Mouse (Mus musculus) spleen, adult 2 months (tissue): ENCODE measurements around the gene Prpf40b. TPM values are rescaled to one million over a fixed set of nuclear protein-coding genes. Genes with fewer than 3 reads are reported as not detected.

ENCODE experiments used
- DNase-seq, 2 experiments: peaks; one replicate each; pipeline versions ENCODE4 v3.0.0 to v3.0.0-alpha.2; 2012 to 2021; ENCODE audit warnings: low spot score in 2 of 2, low read depth in 1 of 2
- H3K27ac ChIP-seq: fragments of 200-500 bp; 2 replicates; pipeline ENCODE4 v1.5.1; 2012; ENCODE audit warnings: low read length, inconsistent platforms; ENCODE audit not compliant: insufficient read depth
- H3K27me3 ChIP-seq: fragments of 200-500 bp; 2 replicates; pipeline ENCODE4 v1.6.1; 2012; ENCODE audit warnings: mild to moderate bottlenecking, moderate library complexity, low read length, inconsistent platforms; ENCODE audit not compliant: control insufficient read depth, insufficient read depth
- H3K36me3 ChIP-seq: fragments of 200-500 bp; 2 replicates; pipeline ENCODE4 v1.6.1; 2012; ENCODE audit warnings: mild to moderate bottlenecking, low read length, inconsistent platforms; ENCODE audit not compliant: control insufficient read depth, insufficient read depth
- H3K4me1 ChIP-seq: fragments of 200-500 bp; 2 replicates; pipeline ENCODE4 v1.6.1; 2011; ENCODE audit warnings: inconsistent platforms; ENCODE audit not compliant: control insufficient read depth, insufficient read depth, insufficient read length
- H3K4me3 ChIP-seq: fragments of 200-500 bp; 2 replicates; pipeline ENCODE4 v1.5.1; 2011; ENCODE audit warnings: mild to moderate bottlenecking, inconsistent platforms; ENCODE audit not compliant: insufficient read depth, insufficient read length; ENCODE audit errors: extremely low read depth
- CTCF ChIP-seq: fragments of 200-500 bp; IDR thresholded peaks from 2 replicates; pipeline ENCODE4 v1.5.1; 2011; ENCODE audit warnings: mild to moderate bottlenecking, inconsistent platforms; ENCODE audit not compliant: insufficient read depth, insufficient read length, insufficient replicate concordance; ENCODE audit errors: extremely low read depth
- POLR2A ChIP-seq: fragments of 200-500 bp; IDR thresholded peaks from 2 replicates; pipeline ENCODE4 v1.6.1; 2011; ENCODE audit warnings: low read depth, low read length, inconsistent platforms
- WGBS: fragments of 180-500 bp; shearing (Covaris S2); methylation state at CpG from one replicate; pipeline ENCODE4 v1.1.7; 2018; 5-methylcytosine and 5-hydroxymethylcytosine counted together
- polyA plus RNA-seq: library from polyadenylated mRNA; depleted of rRNA; stranded (reverse); fragments of >200 nt; gene quantifications from 2 replicates; pipeline ENCODE4 v1.2.3, GENCODE M21; 2012

Gene Prpf40b
- polyA plus RNA-seq, 1 experiment = 27.1 TPM

DNA sequence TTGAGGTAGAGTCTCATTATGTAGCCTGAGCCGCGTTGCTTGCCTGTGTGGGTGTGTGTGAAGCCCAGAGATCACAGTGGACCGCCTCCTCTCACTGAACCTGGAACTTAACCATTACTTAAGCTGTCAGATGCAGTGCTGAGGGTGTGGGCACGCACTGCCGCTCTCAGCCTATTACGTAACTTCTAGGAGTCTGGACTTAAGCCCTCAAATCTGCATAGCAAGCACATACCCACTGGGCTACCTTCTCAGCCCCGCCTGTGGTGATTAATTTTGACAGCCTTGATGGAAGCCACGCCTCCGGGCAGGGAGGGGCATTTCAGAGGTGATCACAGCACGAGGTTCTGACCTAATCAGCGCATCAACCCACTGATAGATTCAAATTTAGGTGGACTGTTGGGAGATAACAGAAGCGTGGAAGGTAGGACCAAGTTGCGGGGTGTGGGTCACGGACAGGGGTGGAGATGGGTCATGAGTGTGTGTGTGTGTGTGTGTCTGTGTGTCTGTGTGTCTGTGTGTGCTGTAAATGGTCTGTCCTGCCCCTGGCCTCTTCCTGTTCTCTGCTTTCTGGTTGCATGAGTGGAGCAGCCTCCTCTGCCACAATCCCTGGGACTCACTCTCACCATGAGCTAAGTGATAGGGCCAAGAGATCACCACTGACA is 10.2 kb upstream of the Prpf40b start:
- Histone ChIP-seq H3K27me3 (no peaks in the 10 kb centered on the region), H3K4me1 (no peaks in the 10 kb centered on the region), H3K27ac (no peak overlapping the region), H3K4me3 (no peak overlapping the region), H3K36me3 (no peaks in the 10 kb centered on the region)
- WGBS = 33% methylated on average over 14 of the region's 14 CpGs
- no peak for DNase-seq
- TF ChIP-seq POLR2A (no peak), CTCF (no peak)

DNA sequence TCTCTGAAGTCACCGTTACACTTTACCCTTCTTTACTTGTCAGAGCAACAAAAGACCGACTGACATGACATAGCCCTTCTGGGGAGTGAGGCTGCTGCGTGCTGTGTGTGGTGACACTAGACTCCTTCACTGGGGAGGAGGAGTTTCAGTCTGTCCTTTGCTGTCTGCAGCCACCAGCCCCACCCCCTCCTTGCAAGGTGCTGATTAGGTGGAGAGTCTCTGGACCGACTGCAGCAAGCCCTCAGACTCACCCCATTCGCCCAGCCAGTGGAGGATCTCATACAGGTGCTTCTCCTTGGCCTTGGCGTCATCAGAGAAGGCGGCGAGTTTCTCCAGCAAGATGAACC is 9.7 kb upstream of the Prpf40b start:
- Histone ChIP-seq H3K4me3 (no peak overlapping the region), H3K36me3 (no peaks in the 10 kb centered on the region), H3K4me1 (no peaks in the 10 kb centered on the region), H3K27ac (no peak overlapping the region), H3K27me3 (no peaks in the 10 kb centered on the region)
- TF ChIP-seq CTCF (no peak), POLR2A (no peak)
- no peak for DNase-seq
- 75% methylated on average over 8 of the region's 8 CpGs for WGBS

DNA sequence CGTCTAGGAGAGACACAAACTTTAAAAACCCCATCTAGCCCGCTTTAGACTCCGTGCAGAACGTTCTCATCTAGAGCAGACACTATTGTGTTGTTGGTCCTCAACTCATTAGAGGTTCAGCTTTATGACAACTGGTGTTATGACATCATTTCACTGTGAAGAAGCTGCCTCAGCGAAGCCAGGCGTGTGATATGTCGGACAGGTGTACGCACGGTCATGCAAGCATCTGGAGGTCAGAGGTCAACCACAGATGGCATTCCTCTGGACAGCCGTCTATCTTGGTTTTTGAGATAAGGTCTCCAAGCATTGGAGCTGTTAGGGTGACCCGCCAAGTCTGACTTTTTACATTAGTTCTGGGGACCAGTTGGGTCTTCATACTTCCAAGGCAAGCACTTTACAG is 4.3 kb upstream of the Prpf40b start:
- H3K27ac ChIP-seq = no peak overlapping the region
- 91% methylated on average over 11 of the region's 11 CpGs for WGBS
- H3K36me3 ChIP-seq = no peaks in the 10 kb centered on the region
- 0 out of 2 replicates have a peak, but pooled peaks cover 2% of the 10 kb centered on the region for H3K27me3 ChIP-seq
- DNase-seq = no peak
- H3K4me3 ChIP-seq = no peak overlapping the region
- no peaks in the 10 kb centered on the region; the same call in 1 of the 2 replicates for H3K4me1 ChIP-seq
- no peak for TF ChIP-seq POLR2A
- TF ChIP-seq CTCF = no peak

DNA sequence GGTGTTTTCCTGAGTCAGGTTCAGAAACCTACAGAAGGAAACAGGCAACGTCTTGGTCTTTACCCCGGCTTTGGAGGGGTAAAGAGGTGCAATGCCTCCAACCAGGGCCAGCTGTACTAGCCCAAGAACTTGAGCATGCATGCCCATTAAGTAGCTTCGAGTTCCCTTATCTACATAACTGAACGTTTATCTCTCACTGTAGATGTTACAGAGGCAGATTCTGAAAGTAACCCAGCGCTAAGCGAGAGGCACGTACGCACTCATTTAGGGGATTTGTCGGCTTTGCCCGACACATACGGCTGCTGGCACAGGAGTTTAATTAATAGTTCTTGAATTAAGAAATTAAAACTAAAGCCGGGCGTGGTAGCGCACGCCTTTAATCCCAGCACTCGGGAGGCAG is 600 bp upstream of the Prpf40b start:
- 2% methylated on average over 16 of the region's 16 CpGs for WGBS
- Histone ChIP-seq H3K4me1 (no peaks in the 10 kb centered on the region; the same call in 1 of the 2 replicates), H3K36me3 (no peaks in the 10 kb centered on the region), H3K27me3 (0 out of 2 replicates have a peak, but pooled peaks cover 2% of the 10 kb centered on the region), H3K4me3 (peak overlapping the region; percentile 73), H3K27ac (no peak overlapping the region)
- DNase-seq = no peak
- TF ChIP-seq CTCF (no peak), POLR2A (no peak)

DNA sequence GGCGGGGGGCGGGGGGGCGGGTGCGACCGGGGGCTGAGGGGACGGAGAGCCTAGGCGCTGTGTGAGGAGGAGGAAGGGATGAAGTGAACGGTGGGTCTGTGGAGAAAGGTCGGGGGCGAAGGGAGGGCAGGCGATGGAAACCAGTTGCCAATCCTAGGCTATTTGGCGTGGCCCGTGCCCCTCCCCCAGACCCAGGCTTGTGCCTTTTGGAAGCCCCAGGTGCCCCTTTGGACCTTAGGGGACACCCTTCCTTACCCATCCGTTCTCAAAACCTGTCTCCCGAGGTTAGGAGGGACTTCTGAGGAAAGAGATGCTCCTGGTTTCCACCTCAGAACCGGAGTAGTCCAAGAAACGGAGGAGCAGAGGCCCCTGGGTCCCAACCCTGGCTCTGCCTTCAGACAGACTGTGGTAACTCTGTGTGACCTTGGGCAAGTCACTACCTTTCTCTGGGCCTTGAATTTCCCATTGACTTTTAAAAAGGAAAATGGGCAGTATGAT is 646 bp downstream of the Prpf40b start, which contains the start of gene Fam186b:
Gene Fam186b, minus strand, starts transcription at position 405 of the 498 bp plus-strand sequence.
- no peaks in the 10 kb centered on the region for H3K36me3 ChIP-seq
- no peak for DNase-seq
- no peaks in the 10 kb centered on the region; the same call in 1 of the 2 replicates for H3K4me1 ChIP-seq
- TF ChIP-seq POLR2A = no peak
- peak within 1 kb of the TSS; percentile 73 for H3K4me3 ChIP-seq
- 13% methylated on average over 14 of the region's 17 CpGs for WGBS
- H3K27me3 ChIP-seq = 0 out of 2 replicates have a peak, but pooled peaks cover 2% of the 10 kb centered on the region
- H3K27ac ChIP-seq = no peak within 1 kb of the TSS

DNA sequence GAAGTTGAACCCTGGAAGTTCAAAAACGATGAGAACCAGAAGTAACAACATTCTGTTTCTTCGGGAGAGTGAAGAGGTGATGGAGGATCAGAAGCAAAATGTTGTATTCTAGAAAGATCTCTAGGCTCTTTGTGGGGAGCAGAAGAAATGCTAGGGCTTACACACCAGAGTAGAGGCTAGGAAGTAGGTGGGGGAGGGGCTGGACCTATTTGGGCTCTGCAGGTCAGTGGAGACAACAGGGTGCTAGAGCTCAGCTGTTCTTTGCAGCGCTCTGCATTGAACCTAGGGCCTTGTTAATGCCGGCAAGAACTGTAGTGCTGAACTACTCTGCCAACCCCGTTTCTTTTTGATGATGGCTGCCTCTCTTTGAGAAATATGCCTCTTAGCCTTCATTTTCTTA is 1.3 kb downstream of the Prpf40b start:
- Histone ChIP-seq H3K4me1 (no peaks in the 10 kb centered on the region; the same call in 1 of the 2 replicates), H3K27ac (no peak overlapping the region), H3K36me3 (no peaks in the 10 kb centered on the region), H3K4me3 (no peak overlapping the region), H3K27me3 (0 out of 2 replicates have a peak, but pooled peaks cover 2% of the 10 kb centered on the region)
- no peak for DNase-seq
- TF ChIP-seq CTCF = no peak
- 45% methylated on average over 5 of the region's 5 CpGs for WGBS

DNA sequence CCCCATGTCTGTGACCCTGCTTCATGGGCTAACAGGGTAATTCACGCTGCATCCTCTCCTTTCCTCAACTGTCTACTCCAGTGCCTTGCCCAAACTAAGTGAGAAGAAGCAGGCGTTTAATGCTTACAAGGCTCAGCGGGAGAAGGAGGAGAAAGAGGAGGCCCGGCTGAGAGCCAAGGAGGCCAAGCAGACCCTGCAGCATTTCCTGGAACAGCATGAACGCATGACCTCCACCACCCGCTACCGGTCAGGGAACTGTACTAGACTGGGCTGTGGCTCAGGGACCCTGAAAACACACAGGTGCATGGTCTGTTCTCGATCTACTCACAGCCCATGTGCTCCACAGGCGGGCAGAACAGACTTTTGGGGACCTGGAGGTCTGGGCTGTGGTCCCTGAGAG is 12.6 kb downstream of the Prpf40b start:
- no peaks in the 10 kb centered on the region for H3K4me1 ChIP-seq
- H3K27me3 ChIP-seq = no peaks in the 10 kb centered on the region
- DNase-seq = no peak
- WGBS = 90% methylated on average over 9 of the region's 9 CpGs
- no peak overlapping the region for H3K4me3 ChIP-seq
- no peak for TF ChIP-seq CTCF
- no peak for TF ChIP-seq POLR2A
- H3K27ac ChIP-seq = no peak overlapping the region
- no peaks in the 10 kb centered on the region for H3K36me3 ChIP-seq
